Mouse (Mus musculus) embryo, embryonic 10.5 days (tissue): ENCODE results near the gene Tor1aip1.

Experiments
- DNase-seq: peaks from one replicate; pipeline ENCODE4 v3.0.0-alpha.2; 2015; ENCODE audit warnings: low spot score

Tor1aip1 gene

GRCm38 (mm10) chr1:156035930-156036737, at the start of gene Tor1aip1:
Gene Tor1aip1 (minus strand): TSS chr1:156036480.
- DNase-seq = peak; percentile 98

- DNase-seq = peak; percentile 79
Observed at GRCm38 (mm10) chr1:156085770-156086169, 49.5 kb upstream of the Tor1aip1 start.

- DNase-seq = no peak
Observed at GRCm38 (mm10) chr1:156084603-156085002, 48.3 kb upstream of the Tor1aip1 start.

- DNase-seq = peak; percentile 31
Observed at GRCm38 (mm10) chr1:156077655-156078054, 41.4 kb upstream of the Tor1aip1 start.

- no peak for DNase-seq
Observed at GRCm38 (mm10) chr1:156076474-156076873, 40.2 kb upstream of the Tor1aip1 start.

- peak; percentile 75 for DNase-seq
Observed at GRCm38 (mm10) chr1:156074575-156074974, 38.3 kb upstream of the Tor1aip1 start.

- no peak for DNase-seq
Observed at GRCm38 (mm10) chr1:156073169-156073821, 37.0 kb upstream of the Tor1aip1 start.

GRCm38 (mm10) chr1:156070106-156070505, 33.8 kb upstream of the Tor1aip1 start:
- no peak for DNase-seq

- DNase-seq = no peak
Observed at GRCm38 (mm10) chr1:156066133-156066532, 29.9 kb upstream of the Tor1aip1 start.

GRCm38 (mm10) chr1:156062193-156062592, 25.9 kb upstream of the Tor1aip1 start:
- no peak for DNase-seq

- no peak for DNase-seq
Observed at GRCm38 (mm10) chr1:156058207-156058606, 21.9 kb upstream of the Tor1aip1 start.

- DNase-seq = no peak
Observed at GRCm38 (mm10) chr1:156046688-156047087, 10.4 kb upstream of the Tor1aip1 start.

- DNase-seq = no peak
Observed at GRCm38 (mm10) chr1:156044211-156044611, 7.9 kb upstream of the Tor1aip1 start.

GRCm38 (mm10) chr1:156043027-156043426, 6.7 kb upstream of the Tor1aip1 start:
- peak; percentile 77 for DNase-seq

- no peak for DNase-seq
Observed at GRCm38 (mm10) chr1:156042481-156042880, 6.2 kb upstream of the Tor1aip1 start.

- DNase-seq = peak; percentile 7
Observed at GRCm38 (mm10) chr1:156041451-156042241, 5.4 kb upstream of the Tor1aip1 start.

GRCm38 (mm10) chr1:156040731-156041401, 4.6 kb upstream of the Tor1aip1 start:
- DNase-seq = peak; percentile 97

GRCm38 (mm10) chr1:156039989-156040388, 3.7 kb upstream of the Tor1aip1 start:
- peak; percentile 16 for DNase-seq

- peak; percentile 3 for DNase-seq
Observed at GRCm38 (mm10) chr1:156037144-156037583, 884 bp upstream of the Tor1aip1 start.

GRCm38 (mm10) chr1:156035269-156035929, 881 bp downstream of the Tor1aip1 start, which contains the start of gene Tor1aip2:
Gene Tor1aip2 (plus strand): TSS chr1:156035403.
- peak; percentile 93 for DNase-seq

- peak; percentile 19 for DNase-seq
Observed at GRCm38 (mm10) chr1:156034661-156035060, 1.6 kb downstream of the Tor1aip1 start.
